Mouse (Mus musculus) lung, postnatal 14 days (tissue): ENCODE measurements around the gene Dnase2b.

Experiments used
- DNase-seq: peaks from one replicate; pipeline ENCODE4 v3.0.0; 2021

The Dnase2b gene

DNA sequence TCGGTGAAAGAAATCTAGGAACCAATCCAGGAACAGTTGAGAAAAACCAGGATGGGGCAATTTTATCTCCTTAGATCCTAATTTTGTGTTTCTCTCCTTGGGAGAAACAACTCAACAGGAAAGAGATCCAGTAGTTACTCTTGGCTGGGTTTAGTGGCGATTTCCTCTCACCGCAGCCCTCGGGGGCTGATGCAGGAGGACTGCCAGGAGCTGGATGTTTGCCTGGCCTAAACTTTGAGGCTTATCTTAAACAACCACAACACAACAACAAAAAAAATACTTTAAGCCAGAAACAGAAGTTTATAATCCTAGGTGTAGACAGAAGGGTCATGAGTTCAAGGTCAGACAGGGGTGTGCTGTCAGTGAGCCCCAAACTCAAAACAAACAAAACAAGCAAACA is 3.6 kb downstream of the Dnase2b start:
- no peak for DNase-seq

DNA sequence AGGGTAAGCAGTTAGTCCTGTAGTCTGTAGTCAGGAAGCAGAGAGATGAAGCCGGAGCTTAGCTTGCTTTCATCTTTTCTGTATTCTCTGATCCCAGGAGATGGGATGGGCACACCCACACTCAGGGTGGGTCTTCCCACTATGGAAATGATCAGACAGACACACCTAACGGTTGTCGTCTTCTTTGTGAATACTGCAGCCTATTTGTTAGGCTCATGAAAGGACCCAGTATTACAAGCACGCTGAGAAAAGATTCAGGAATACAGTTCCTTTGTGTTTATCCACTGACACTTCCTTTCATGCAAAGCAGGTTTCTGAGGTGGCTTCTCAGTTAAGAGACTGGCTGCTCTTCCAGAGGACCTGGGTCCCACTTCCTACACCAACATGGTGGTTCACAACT is 4.1 kb downstream of the Dnase2b start:
- DNase-seq = no peak

DNA sequence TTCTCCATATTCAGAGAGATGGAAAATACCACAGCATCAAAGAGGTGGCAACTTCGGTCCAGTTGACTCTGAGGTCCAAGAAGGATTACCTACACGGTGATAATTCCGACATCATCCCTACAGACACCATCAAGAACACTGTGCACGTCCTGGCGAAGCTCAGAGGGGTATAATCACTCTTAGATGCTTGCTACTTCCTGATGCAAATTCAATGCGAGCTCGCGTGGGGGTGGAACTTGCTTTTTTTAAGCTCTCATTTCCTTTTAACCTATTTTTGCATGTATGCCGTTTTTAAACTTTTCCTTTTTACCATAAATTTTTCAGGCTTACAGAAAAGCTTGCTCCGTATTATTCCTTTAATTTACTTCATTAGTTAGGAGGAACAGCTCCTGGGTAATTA is 5.1 kb downstream of the Dnase2b start:
- no peak for DNase-seq

DNA sequence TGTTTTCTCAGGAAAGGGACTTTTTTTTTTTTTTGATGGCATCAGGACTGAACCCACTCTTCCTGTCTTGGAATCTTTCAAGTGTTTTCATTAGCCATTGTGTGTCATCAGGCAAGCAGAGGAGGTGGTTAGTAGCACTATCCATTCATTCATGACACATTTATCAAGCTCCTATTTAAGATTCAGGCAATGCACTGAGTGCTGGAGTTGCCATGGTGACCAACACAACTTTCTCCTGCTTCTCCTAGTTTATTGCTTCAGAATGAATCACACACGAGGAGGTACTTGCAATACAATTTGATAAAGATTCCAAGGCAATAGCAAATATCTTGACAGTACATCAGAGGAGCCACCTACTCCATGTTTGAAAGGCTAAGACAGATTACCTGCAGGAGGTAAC is 8.0 kb downstream of the Dnase2b start:
- no peak for DNase-seq

DNA sequence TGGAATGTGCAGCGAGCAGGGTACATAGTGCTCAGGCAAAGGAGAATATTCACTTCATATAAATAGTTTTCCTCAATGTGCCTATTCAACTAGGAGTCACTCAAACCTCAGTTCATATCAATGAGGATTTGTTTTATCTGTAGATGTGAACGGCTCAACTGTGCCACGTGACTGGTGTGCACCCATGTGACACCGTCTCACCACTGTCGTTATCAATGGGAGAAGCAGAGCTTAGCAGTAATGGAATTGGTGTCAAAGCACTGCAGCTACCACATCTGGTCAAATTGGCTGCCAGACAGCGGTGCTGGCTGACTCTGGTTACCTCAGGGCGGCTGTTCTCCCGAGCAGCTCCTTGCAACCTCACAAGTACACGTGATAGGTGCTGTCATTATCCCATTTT is 10.7 kb downstream of the Dnase2b start:
- no peak for DNase-seq

DNA sequence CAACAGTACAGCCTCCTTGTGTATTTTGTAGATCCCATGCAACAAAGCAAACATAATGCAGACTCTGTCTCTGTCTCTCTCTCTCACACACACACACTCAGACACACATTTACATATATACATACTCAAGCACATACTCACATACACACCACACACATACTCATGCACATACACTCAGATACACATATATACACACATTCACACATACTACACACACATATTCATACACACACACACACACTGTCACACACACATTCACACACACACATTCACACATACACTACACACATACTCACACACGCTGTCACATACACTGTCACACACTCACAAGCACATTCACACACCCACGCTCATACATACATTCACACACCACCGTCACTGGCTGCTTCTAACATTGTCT is 12.9 kb downstream of the Dnase2b start:
- DNase-seq = no peak

DNA sequence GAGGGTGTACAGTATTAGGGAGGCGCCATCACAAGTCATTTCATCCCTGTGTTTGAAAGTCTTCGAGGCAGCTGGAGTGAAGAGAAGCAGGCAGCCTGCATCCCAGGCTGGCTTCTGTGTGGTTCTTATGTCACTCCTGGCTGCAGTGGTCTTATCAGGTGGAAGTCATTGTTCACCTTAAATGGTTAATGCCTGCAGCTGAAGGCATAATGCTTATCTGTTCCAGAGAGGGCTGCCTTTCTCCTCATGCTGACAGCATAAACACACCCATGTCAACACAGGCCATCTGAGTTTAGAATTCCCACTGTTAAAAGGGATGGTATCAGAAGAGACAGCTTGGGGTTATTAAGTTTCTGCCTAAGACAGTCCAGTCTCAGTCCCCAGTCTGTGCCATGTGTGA is 14.2 kb downstream of the Dnase2b start:
- DNase-seq = no peak

DNA sequence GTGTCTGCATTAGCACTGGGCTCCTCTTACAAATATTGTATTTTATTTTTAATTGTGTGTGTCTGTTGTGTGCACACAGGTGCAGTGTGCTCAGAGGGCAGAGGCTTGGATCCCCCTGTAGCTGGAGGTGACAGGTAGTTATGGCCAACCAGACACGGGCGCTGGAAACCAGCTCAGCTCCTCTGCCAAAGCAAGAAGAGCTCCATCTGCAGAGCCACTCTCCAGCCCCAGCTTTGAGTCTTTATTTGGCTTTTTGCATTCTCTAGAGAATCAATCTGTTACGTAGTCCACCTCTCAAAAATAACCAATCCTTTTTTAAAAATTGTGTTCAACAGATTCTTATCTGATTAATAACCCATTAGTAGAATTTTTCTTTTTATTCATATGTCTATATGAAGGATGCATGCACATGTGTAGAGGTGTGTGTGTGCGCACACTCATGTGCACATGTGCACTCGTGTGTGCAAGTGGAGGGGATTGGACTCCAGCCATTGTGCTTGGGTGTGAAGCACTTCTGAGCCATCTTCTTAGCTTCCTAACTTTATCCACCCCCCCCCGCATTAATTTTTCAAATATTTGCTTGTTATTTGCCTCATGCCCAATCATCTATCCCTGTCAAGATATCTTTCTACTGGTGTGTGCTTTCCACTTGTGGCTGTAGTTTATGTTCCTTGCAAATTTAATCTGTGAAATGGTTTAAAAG is 16.0 kb downstream of the Dnase2b start:
- no peak for DNase-seq

DNA sequence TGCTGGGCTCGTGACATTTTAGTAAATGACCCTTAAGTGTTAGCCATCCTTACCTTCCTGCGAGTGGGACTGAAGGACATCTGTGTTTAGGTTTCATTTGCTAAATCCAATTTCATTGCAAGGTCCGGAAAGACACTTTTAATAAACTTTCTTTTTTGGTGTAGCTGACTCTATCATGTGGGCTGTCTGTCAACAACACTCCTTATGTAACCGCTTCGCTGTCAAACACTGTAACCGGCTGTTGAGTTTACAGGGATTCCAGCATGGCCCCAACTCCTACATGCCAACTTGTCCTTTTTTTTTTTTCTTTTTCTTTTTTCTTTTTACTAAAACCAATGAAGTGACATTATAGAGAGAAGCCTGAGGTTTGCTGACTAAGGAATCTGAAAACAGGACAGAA is 17.0 kb downstream of the Dnase2b start:
- no peak for DNase-seq

DNA sequence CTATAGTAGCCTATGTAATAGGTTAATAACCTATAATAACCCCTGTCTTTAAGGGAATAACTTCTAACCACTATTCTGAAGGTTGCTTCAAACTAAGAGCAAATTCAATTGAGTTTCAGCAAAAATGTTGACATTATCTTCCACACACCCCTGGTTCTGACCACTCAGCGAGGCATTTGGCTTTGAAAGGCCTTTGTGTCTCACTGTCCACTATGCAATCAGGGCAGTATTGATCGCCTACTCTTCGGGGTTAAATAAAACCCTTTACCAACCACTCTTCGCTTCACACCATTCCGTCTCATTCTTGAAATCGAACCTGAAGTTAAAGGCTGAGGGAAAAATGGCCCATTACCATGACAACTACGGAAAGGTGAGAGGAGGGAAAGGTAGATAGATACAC is 18.5 kb downstream of the Dnase2b start:
- no peak for DNase-seq

DNA sequence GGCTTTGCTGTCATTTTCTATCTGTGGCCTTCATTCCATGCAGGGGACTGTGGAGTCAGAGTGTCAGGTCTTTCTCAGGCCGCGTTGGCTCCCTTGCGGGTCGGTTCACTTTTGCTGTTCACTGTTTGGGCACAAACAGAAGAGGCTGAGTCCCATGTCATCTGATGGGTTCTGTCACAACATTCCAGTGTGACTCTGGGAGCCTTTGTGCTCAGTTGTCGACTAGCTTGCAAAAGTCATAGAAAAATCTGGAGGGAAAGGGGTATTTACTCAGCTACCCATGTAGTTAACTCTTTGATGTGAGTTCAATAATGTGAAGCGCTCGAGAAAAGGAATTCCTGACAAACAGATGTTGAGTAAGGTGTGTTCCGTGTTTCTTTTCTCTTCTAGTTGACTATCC is 19.0 kb downstream of the Dnase2b start:
- no peak for DNase-seq

DNA sequence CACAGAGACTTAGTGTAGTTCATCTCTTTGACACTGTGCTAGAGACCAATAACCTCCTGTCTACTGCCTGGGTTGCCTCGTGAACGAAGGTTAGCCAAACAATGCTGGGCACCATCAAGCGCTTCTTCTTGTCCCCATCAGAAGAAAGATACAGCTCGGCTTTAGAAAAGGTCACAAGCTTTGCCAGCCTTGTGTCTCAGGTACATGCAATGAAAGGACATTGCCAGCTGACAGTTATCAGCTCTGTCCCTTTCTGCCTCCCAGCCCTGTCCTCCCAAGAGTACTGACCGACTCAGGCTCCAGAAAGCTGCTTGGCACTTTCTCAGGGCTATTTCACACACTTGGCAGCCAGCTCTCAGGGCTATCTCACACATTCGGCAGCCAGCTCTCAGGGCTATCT is 20.0 kb downstream of the Dnase2b start:
- DNase-seq = no peak

DNA sequence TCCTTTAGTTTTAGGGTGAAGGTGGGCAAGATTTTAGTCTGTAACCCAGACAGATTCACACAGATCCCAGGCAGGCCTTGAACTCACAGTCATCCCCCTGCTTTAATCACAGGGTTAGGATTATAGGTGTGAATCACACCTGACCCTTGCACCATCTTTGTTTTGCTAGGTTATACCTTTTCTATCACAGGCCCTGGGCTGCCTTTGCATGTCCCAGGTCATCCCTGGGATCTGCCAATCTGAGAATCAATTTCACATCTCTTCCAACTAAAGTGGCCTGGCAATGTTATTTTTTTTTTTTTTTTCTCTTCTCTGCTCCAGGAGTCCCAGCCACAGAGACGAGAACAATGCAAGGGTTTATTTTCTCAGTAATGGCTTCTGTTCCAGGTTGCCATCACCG is 23.8 kb downstream of the Dnase2b start:
- DNase-seq = no peak

DNA sequence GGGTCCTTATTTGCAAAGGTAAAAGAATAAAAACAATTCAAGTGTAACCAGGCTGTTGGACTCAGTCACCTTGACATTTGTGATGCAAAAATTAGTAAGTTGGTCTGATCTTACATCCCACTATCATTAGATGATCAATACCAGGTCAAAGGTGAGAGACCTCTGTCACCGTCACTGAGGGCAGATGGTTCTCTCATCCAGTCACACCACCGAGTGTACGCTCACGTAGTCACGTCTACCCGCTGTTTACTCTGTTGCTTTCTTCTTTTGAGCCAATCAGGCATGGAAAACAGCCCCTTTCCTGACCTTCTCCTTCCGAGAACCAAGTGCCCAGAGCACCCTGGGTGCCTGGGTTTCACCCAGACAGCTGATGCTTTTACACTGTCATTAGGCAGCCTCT is 24.2 kb downstream of the Dnase2b start:
- DNase-seq = no peak

DNA sequence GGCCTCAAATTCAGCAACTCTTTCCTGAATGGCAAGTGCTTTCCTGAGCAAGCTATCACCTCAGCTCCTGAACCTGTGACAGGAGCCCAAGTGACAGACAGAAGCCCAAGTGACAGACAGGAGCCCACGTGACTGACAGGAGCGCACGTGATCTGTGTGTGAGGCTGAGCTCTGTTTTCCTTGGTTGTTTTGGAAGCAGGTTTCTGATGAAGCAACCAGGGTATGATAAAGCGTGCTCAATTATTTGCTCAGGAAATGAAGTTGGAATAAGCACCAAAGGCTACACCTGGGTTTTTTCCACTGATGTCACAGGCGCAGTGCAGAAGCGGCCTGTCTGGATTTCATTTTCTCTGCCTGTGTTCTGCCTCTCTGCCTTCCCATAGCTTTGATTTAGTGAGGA is 25.9 kb downstream of the Dnase2b start:
- DNase-seq = no peak

DNA sequence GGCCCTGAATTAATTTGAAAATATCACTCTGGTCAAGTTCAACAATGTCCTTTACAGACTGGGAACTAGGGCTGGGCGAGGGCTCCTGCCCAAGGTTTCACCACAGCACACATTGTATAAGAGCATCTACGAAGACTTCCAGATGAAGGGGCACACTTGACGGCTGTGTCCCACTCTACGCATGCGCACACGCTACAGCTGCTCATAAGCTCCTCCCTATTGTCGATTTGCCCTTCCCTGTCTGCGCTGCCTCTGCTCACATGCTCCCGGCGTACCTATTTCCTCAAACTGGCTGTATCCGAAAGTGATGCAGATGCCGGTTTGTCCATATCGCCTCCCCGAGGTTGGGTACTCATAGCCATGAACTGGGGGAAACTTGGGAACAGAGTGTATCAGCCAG is 28.8 kb downstream of the Dnase2b start:
- no peak for DNase-seq

DNA sequence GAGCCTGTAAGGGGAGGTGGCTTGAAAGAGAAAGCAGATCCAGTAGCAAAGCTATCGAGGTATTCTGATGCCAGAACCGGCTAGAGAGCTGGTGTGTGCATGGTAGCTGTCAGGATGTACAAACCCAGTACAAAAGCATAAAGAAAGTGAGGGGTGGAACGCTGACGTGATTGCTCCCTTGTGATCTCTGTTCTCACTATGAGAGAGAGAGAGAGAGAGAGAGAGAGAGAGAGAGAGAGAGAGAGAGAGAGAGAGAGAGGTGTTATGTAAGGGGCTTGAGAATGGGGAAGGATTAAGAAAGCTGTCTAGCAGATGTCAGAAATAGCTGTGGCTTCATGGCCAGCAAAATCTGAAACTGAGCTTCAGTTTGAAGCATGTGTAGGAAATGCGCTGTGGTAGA is 31.5 kb downstream of the Dnase2b start:
- DNase-seq = no peak

DNA sequence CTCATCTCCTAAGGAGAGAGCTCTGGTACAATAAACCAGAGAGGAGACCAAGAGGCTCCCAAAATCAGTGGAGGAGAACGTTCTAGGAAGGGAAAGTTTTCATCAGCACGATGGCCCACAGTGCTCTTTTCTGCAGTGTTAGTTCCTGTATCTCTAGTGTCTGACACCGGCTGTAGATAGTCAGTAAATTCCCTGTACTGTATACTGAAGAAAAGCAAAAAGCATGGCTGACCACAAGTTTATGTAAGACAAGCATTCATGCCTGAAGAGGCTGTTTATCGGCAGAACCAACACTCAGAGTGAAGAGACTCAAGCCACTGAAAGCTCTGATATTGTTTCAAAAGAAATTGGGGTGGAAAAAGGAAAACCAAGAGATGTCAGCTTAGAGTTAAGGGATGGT is 31.9 kb downstream of the Dnase2b start:
- DNase-seq = no peak

DNA sequence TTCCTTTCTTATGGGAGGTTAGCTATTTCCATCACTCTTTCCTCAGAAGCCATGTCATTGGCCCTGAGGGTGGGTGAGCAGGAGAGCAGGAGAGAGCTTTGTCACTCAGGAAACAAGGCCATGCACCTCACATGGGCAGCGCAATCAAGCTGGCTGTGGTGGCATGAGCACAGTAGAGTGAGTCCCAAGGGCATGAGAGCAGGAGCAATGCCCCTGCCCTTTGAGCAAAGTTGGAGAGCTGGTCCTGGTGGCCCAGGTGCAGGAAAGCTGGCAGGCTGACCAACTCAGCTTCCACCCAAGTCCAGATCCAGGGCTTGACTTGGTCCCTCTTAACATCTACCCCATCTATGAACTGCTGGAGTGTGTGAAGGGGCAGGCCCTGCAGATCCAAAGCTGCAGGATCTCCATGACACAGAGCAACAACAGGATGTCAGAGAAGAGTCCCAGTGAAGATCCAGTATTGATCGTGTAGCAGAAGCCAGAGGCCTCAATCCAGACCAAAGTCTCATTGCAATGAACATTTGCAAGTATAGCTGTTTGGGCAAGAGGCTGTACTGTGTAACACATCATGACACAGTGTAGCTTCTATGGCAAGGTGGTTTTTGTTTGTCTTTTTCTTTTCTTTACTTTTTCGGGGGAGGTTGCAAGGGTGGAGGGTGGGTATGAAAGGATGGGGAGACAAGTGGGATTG is 35.2 kb downstream of the Dnase2b start:
- DNase-seq = no peak

DNA sequence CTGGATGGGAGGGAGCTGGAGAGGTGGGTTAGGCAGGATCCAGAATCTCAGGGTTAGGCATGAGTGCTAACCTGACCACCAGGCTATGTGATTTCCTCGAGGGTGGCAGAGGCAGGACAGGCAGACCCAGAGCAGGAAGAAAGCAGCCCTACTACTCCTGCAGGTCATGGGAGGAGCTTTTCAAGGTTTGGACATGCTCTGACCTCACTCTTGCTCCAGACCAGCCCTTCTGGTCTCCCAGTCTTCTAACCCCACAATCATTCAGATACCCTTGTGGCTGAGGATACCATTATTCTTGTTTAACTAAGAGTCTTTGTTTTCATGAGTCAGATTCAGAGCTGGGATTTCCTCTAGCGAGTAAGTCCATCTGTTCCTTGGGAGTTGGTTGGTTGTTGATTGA is 37.8 kb downstream of the Dnase2b start:
- no peak for DNase-seq

DNA sequence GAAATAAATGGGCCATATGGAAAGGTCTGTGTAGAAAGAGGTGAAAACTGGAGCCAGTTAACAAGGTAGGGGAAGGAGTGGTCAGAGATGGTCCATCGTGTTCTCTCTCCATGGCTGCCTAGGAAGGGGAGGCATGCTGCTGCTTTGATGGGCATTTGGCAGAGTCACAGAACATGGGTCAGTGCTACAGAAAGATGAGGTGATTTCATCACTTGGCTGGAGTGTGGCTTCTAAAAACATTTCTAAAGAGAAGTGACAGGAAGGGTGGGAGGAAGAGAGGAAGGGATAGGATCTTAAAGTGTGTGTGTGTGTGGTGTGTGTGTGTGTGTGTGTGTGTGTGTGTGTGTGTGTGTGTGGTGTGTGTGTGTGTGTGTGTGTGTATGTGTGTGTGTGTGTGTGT is 44.1 kb downstream of the Dnase2b start:
- DNase-seq = no peak

DNA sequence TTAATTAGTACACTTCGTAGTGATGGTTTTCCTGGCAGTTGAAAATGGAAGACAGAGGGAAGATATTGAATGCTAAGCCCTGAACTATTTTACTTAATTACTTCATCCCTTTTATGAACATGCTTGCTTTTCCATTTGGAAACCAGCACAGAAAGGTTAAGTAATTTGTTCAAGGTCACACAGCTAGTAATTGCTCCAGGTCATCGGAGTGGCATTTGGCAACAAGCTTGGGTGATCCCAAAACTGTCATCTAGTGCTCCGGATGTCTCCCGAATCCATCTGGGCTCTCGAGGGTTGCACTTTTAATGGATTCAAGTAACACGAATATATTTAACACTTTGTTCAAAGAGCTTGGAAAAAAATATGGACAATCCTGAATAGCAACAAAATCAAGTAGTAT is 44.5 kb downstream of the Dnase2b start:
- no peak for DNase-seq

DNA sequence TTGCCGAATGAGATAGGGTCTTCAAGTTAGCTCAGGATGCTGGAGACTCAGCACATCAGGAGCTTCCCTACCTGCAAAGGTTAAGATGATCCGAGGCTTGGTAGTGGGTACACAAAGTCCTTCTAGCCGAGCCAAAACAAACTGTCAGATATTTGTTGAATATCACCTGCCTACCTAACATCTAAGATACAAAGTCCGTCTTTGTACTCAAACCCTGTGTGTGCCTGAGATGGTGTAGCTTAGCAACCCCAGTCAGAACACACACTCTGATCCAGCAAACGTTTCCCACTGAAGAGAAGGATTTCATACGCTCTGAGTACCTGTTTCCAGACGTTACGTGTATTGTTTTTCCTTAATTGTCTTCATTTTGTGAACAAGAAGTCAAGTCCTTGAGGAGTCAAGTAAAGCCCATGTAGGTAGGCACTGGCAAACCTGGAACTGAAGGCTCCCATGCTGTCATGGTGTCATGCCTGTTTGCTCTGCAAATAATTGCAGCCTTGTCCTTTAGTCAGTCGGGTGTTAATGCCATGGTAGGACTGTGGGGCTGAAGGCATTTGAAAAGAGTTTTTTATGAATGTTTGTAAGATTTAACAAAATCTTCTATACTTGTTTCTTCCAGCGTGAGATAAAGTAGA is 45.1 kb downstream of the Dnase2b start, which contains the start of gene Uox:
Gene Uox (plus strand): TSS at position 279 of the 635 bp plus-strand sequence.
- DNase-seq = no peak

DNA sequence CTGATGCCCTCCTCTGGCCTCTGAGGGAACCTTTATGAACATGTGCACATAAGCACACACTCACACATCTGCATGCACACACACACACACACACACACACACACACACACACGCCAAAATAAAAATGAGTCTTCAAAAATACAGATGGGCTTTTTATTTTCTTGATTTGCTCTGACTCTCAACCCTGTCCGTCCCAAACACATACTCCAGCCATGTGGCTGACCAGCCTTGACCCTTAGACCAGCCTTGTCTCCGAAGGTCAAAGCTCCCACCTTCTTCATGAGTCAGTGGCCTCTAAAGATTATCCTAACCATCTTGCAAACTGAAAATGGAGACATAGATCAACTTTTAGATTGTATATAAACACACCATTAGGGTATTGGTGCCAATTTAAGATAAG is 45.8 kb downstream of the Dnase2b start:
- no peak for DNase-seq
